Mouse (Mus musculus) liver, postnatal 0 days (tissue): ENCODE data around the gene Col6a1. TPM values are rescaled to one million over a fixed set of nuclear protein-coding genes. Genes with fewer than 3 reads are reported as not detected.
A peak's percentile ranks its signal among the peaks of the same experiment; 100 is the strongest.

Experiments
- ATAC-seq: fragments of 200-750 bp; cut with Nextera tagmentation; 2 replicates; pipeline ENCODE4 v1.8.0; 2017; ENCODE audit warnings: mild to moderate bottlenecking, moderate library complexity
- DNase-seq: peaks from one replicate; pipeline ENCODE4 v3.0.0-alpha.2; 2016
- H3K27ac ChIP-seq: fragments of 300-500 bp; sonication (generic); 2 replicates; pipeline ENCODE4 v1.5.1; 2014; ENCODE audit warnings: antibody characterized with exemption, moderate library complexity, mild to moderate bottlenecking, low read depth
- H3K27me3 ChIP-seq: fragments of 300-500 bp; sonication (generic); 2 replicates; pipeline ENCODE4 v1.6.1; 2014; ENCODE audit warnings: low read length, control low read depth, mixed read lengths; ENCODE audit not compliant: insufficient read depth
- H3K36me3 ChIP-seq: fragments of 300-500 bp; sonication (generic); replicated peaks from 2 replicates; pipeline ENCODE4 v1.6.1; 2014; ENCODE audit warnings: mild to moderate bottlenecking, control low read depth, low read length, moderate library complexity, mixed read lengths; ENCODE audit not compliant: insufficient read depth
- H3K4me1 ChIP-seq: fragments of 300-500 bp; sonication (generic); 2 replicates; pipeline ENCODE4 v1.6.1; 2014; ENCODE audit warnings: antibody characterized with exemption, mild to moderate bottlenecking, control low read depth; ENCODE audit not compliant: insufficient read depth
- H3K4me2 ChIP-seq: fragments of 300-500 bp; sonication (generic); 2 replicates; pipeline ENCODE4 v1.6.1; 2014; ENCODE audit warnings: low read depth, mild to moderate bottlenecking, low read length, moderate library complexity, mixed read lengths
- H3K4me3 ChIP-seq: fragments of 300-500 bp; sonication (generic); 2 replicates; pipeline ENCODE4 v1.5.1; 2014; ENCODE audit warnings: low read depth, low read length
- H3K9ac ChIP-seq: fragments of 300-500 bp; sonication (generic); replicated peaks from 2 replicates; pipeline ENCODE4 v1.6.1; 2014; ENCODE audit warnings: mild to moderate bottlenecking, moderate library complexity
- H3K9me3 ChIP-seq: fragments of 300-500 bp; sonication (generic); 2 replicates; pipeline ENCODE4 v1.6.1; 2016; ENCODE audit warnings: mild to moderate bottlenecking, control low read depth, low read length, mixed read lengths
- CTCF ChIP-seq: sonication (generic); IDR thresholded peaks from 2 replicates; pipeline ENCODE4 v1.5.1; 2016; ENCODE audit warnings: antibody characterized with exemption, low read depth
- EP300 ChIP-seq: IDR thresholded peaks from 2 replicates; pipeline ENCODE4 v1.6.1; 2016; ENCODE audit warnings: antibody characterized with exemption, low read depth, mild to moderate bottlenecking
- WGBS: fragments of 180-500 bp; shearing (Covaris S2); extraction: QIAGEN DNeasy Blood & Tissue Kit; methylation state at CpG from one replicate; pipeline ENCODE4 v1.1.7; 2014; ENCODE audit not compliant: insufficient replicate concordance; 5-methylcytosine and 5-hydroxymethylcytosine counted together
- polyA plus RNA-seq: library from polyadenylated mRNA; unstranded; fragments of >200 nt; fragmentation: Nextera tagmentation; extraction: Ambion mirVana; gene quantifications from 2 replicates; pipeline ENCODE4 v1.2.1, GENCODE M21; 2015

Gene Col6a1
- polyA plus RNA-seq, 1 experiment from 2014 or later: 8.7 TPM

DNA sequence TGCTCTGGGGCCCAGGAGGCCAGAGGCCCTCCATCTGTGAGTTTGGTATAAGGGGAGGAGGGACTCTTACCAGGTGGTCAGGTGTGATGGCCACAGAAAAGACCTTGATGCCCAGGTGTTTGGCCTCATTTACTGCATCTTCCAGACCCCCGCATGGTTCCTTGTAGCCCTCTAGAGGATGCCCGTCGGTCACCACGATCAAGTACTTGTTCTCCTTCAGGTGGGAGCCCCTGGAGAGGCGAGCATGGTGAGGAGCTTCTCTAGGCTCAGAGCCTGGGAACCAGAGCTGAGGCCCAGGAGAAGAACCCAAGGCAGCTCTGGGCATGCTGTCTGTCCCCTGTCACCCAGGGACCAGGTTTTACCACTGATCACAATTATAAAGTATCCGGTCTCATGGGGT lies 4.2 kb downstream of the Col6a1 start:
- H3K4me2 ChIP-seq: no peak overlapping the region
- DNase-seq: no peak
- H3K9me3 ChIP-seq: no peaks in the 10 kb centered on the region
- no peaks in the 10 kb centered on the region for H3K4me1 ChIP-seq
- no peak for TF ChIP-seq EP300
- no peak for TF ChIP-seq CTCF
- 78% methylated on average over 6 of the region's 6 CpGs for WGBS
- H3K27ac ChIP-seq: no peak overlapping the region
- no peaks in the 10 kb centered on the region for H3K36me3 ChIP-seq
- no peak overlapping the region for H3K4me3 ChIP-seq
- ATAC-seq: no peak
- H3K27me3 ChIP-seq: no peaks in the 10 kb centered on the region
- H3K9ac ChIP-seq: no peak overlapping the region

DNA sequence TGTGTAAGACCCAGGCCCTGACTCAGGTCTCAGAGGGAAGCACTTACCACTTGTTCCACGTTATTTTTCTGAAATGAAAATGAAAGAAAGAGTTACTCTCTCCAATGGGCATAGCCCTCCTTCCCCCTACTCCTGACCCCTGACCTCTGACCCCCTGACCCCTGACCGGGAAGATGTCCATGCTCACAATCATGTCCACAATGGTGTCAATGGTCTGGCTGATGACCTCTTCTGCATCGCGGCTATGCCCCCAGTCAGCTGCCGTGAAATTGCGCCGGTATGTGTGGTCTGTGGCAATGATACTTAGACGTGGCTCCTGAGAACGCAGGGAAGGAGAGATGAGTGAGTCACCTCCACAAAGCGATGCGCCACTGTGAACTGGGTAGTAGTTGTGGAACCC lies 4.8 kb downstream of the Col6a1 start:
- ATAC-seq: no peak
- peak; percentile 14 for DNase-seq
- TF ChIP-seq EP300 (no peak), CTCF (no peak)
- no peak overlapping the region for H3K27ac ChIP-seq
- H3K4me3 ChIP-seq: no peak overlapping the region
- H3K4me2 ChIP-seq: no peak overlapping the region
- no peaks in the 10 kb centered on the region for H3K27me3 ChIP-seq
- WGBS: 83% methylated on average over 11 of the region's 11 CpGs
- H3K9me3 ChIP-seq: no peaks in the 10 kb centered on the region
- H3K4me1 ChIP-seq: no peaks in the 10 kb centered on the region
- H3K36me3 ChIP-seq: no peaks in the 10 kb centered on the region
- no peak overlapping the region for H3K9ac ChIP-seq

DNA sequence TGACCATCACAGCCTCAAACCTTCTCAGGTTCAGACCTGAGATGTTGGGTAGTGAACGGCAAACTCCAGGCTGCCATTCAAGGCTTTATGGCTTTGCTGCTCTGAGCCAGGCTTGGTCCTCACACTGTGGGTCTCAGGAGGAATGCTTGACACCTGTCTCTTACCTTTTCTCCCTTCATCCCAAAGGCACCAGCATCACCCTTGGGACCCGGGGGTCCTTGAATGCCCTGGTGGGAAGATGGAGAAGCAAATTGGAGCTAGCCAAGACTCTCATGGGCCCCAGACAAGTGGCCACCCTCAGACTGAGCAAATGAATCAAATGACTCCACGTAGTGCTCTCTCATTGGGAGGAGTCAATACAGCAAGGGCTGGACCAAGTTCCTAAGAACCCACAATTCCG lies 8.3 kb downstream of the Col6a1 start:
- no peaks in the 10 kb centered on the region for H3K36me3 ChIP-seq
- H3K9me3 ChIP-seq: no peaks in the 10 kb centered on the region
- no peak overlapping the region for H3K4me2 ChIP-seq
- no peaks in the 10 kb centered on the region for H3K27me3 ChIP-seq
- ATAC-seq (no peak), DNase-seq (no peak)
- H3K9ac ChIP-seq: no peak overlapping the region
- no peaks in the 10 kb centered on the region for H3K4me1 ChIP-seq
- no peak overlapping the region for H3K4me3 ChIP-seq
- no peak overlapping the region for H3K27ac ChIP-seq
- 76% methylated on average over 4 of the region's 4 CpGs for WGBS
- TF ChIP-seq CTCF: no peak
- no peak for TF ChIP-seq EP300

DNA sequence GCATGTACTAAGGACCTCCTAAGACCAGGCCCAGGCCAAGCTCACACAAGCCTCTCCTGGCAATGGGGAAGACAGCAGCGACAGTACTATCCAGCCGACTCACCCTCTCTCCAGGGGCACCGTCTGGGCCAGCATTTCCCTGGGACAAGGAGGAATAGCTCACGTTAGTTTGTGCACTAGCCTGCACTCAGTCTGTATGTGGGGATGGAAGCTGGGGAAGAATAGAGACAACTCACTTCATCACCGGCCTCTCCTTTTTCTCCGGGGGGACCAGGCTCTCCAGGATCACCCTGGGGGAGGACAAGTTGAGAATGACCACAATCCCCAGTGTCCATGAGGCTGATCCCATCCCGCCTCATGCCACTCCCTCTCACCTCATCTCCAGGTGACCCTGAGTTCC lies 8.9 kb downstream of the Col6a1 start:
- Histone ChIP-seq H3K4me3 (no peak overlapping the region), H3K4me1 (no peaks in the 10 kb centered on the region), H3K27me3 (no peaks in the 10 kb centered on the region), H3K4me2 (no peak overlapping the region), H3K27ac (no peak overlapping the region), H3K9ac (no peak overlapping the region), H3K9me3 (no peaks in the 10 kb centered on the region), H3K36me3 (no peaks in the 10 kb centered on the region)
- no peak for TF ChIP-seq EP300
- TF ChIP-seq CTCF: no peak
- DNase-seq: no peak
- ATAC-seq: no peak
- WGBS: 79% methylated on average over 7 of the region's 7 CpGs

DNA sequence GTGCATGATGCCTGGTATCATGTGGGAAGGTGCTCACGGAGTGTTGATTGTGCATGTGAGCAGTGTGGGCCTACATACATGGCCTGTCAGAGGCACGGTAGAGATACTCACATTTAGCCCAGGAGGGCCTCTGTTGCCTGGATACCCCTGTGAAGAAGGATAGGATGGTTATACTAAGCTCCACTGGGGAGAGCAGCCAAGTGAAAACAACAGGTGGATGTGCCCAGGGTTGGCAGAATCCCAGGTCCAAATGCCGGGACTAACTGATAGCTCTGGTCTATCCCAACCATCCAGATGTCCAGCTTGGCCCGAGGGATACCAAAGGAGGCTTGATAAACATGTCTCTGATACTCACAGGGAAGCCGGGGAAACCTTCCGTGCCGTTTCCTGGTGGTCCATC lies 11.7 kb downstream of the Col6a1 start:
- no peak overlapping the region for H3K4me3 ChIP-seq
- no peak for TF ChIP-seq CTCF
- TF ChIP-seq EP300: no peak
- DNase-seq (no peak), ATAC-seq (no peak)
- no peak overlapping the region for H3K27ac ChIP-seq
- no peaks in the 10 kb centered on the region for H3K27me3 ChIP-seq
- H3K36me3 ChIP-seq: no peaks in the 10 kb centered on the region
- no peak overlapping the region for H3K9ac ChIP-seq
- no peaks in the 10 kb centered on the region for H3K4me1 ChIP-seq
- no peak overlapping the region for H3K4me2 ChIP-seq
- WGBS: 70% methylated on average over 7 of the region's 7 CpGs
- no peaks in the 10 kb centered on the region for H3K9me3 ChIP-seq

DNA sequence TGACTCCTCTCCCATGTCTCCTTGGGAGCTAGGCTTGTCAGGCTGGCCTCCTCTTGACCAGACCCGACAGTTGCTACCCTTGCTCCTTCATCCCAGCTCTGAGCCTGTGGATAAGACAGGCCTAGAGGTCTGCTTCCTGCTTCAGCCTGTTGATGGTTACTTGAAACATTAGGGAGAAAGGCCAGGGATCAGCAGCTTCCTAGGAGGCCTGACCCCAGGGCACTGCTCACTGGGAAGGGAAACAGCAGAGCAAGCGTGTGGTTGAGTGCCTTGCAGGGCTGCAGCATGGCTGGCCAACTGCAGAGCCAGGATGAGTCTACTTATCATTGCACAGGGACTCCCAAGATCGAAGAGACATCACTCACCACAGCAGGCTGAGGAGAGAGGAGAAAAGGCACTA lies 13.5 kb downstream of the Col6a1 start:
- DNase-seq (no peak), ATAC-seq (no peak)
- TF ChIP-seq EP300: no peak
- TF ChIP-seq CTCF: no peak
- 75% methylated on average over 3 of the region's 3 CpGs for WGBS
- Histone ChIP-seq H3K4me3 (no peak overlapping the region), H3K9ac (no peak overlapping the region), H3K4me2 (no peak overlapping the region), H3K27ac (no peak overlapping the region), H3K4me1 (no peaks in the 10 kb centered on the region), H3K9me3 (no peaks in the 10 kb centered on the region), H3K36me3 (no peaks in the 10 kb centered on the region), H3K27me3 (no peaks in the 10 kb centered on the region)

DNA sequence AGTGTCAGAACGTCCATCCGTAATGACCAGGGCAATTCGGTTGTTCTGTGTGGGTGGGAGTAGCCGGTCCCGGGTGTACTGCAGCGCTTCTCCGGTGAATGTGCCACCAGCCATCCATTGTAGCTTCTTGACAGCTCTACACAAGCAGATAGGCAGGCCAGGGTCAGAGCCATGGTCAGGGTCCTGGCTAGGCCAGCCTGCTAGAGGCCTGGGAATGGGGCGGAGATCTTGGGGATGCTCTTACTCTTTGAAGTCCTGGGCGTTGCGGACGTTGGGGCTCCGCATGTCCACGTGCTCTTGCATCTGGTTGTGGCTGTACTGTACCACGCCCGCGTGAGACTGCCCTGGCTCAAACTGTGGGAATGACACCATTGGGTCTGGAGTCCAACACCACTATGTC lies 14.6 kb downstream of the Col6a1 start:
- no peak overlapping the region for H3K9ac ChIP-seq
- 86% methylated on average over 16 of the region's 16 CpGs for WGBS
- DNase-seq (no peak), ATAC-seq (no peak)
- no peak overlapping the region for H3K27ac ChIP-seq
- H3K9me3 ChIP-seq: no peaks in the 10 kb centered on the region
- TF ChIP-seq CTCF: no peak
- TF ChIP-seq EP300: no peak
- no peak overlapping the region for H3K4me2 ChIP-seq
- H3K4me3 ChIP-seq: no peak overlapping the region
- no peaks in the 10 kb centered on the region for H3K4me1 ChIP-seq
- no peaks in the 10 kb centered on the region for H3K27me3 ChIP-seq
- H3K36me3 ChIP-seq: no peaks in the 10 kb centered on the region
